Mouse (Mus musculus): ENCODE data around the gene Gmppa.

Gmppa gene

GRCm38 (mm10) chr1:75487040-75487404, 51.3 kb downstream of the Gmppa start:
- DNase-seq (ENCODE audit: low spot score in 2 of 2), result no peak

- DNase-seq (ENCODE audit: low spot score in 2 of 2), result peak; percentile 70 to 74
Measured at GRCm38 (mm10) chr1:75487405-75488161, 51.9 kb downstream of the Gmppa start.

GRCm38 (mm10) chr1:75490785-75491551, 55.2 kb downstream of the Gmppa start:
- no peak for DNase-seq (ENCODE audit: low spot score in 2 of 2)

GRCm38 (mm10) chr1:75492579-75493170, 56.9 kb downstream of the Gmppa start:
- DNase-seq (ENCODE audit: low spot score in 2 of 2), result no peak

Data from right cerebral cortex, adult 2 months (tissue).